Mouse (Mus musculus) ES-Bruce4 (cell line): ENCODE data around the gene Eif4g1. TPM values are rescaled to one million over a fixed set of nuclear protein-coding genes. Genes with fewer than 3 reads are reported as not detected.

ENCODE experiments used
- H3K27ac ChIP-seq: 2 replicates; pipeline ENCODE4 v1.5.1; 2012; ENCODE audit warnings: low read length, inconsistent platforms; ENCODE audit not compliant: insufficient read depth
- H3K27me3 ChIP-seq: 2 replicates; pipeline ENCODE4 v1.6.1; 2012; ENCODE audit warnings: mild to moderate bottlenecking, low read length, inconsistent platforms; ENCODE audit not compliant: control insufficient read depth, poor library complexity, insufficient read depth, severe bottlenecking
- H3K36me3 ChIP-seq: 2 replicates; pipeline ENCODE4 v1.6.1; 2012; ENCODE audit warnings: inconsistent platforms, mild to moderate bottlenecking, low read length, moderate library complexity; ENCODE audit not compliant: control insufficient read depth, poor library complexity, insufficient read depth, severe bottlenecking
- H3K4me1 ChIP-seq: one replicate; pipeline ENCODE4 v1.8.1; 2011; ENCODE audit warnings: low read length; ENCODE audit not compliant: control insufficient read depth, insufficient read depth
- H3K4me3 ChIP-seq: 2 replicates; pipeline ENCODE4 v1.5.1; 2011; ENCODE audit warnings: low read depth, mild to moderate bottlenecking, low read length
- H3K9ac ChIP-seq: 2 replicates; pipeline ENCODE4 v1.6.1; 2012; ENCODE audit warnings: low read depth, mild to moderate bottlenecking, inconsistent platforms; ENCODE audit not compliant: poor library complexity, severe bottlenecking
- H3K9me3 ChIP-seq: replicated peaks from 2 replicates; pipeline ENCODE4 v1.6.1; 2012; ENCODE audit warnings: mild to moderate bottlenecking, low read length, inconsistent platforms; ENCODE audit not compliant: control insufficient read depth, poor library complexity, insufficient read depth, severe bottlenecking
- CTCF ChIP-seq: IDR thresholded peaks from one replicate; pipeline ENCODE4 v1.8.1; 2011; ENCODE audit warnings: low read depth, low read length
- EP300 ChIP-seq: IDR thresholded peaks from 2 replicates; pipeline ENCODE4 v1.6.1; 2011; ENCODE audit warnings: low read depth, low read length; ENCODE audit not compliant: insufficient read depth
- POLR2A ChIP-seq: IDR thresholded peaks from one replicate; pipeline ENCODE4 v1.8.1; 2011; ENCODE audit warnings: low read length; ENCODE audit not compliant: insufficient read depth
- polyA plus RNA-seq: library from polyadenylated mRNA; stranded (reverse); fragments of >200 nt; gene quantifications from 2 replicates; pipeline ENCODE4 v1.2.4, GENCODE M21; 2011; ENCODE audit warnings: low read depth; ENCODE audit not compliant: missing spikeins, insufficient read depth, insufficient read length

Eif4g1 gene
- polyA plus RNA-seq, 1 experiment: 462 TPM

DNA sequence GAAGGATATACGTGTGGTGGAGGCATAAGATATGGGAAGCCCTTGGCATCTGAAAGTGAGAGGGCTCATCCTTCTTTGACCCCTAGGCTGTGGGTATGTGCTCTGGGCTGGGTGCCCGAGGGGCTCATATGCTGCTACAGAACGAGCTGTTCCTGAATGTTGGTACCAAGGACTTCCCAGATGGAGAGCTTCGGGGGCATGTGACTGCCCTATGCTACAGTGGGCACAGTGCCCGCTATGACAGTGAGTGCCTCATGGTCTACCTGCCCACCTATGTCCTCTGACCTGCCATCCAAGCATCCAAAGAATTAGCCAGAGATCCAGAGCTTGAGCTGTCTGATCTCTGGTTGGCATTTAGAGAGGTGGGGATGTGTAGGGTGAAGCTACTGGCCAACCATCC, 68.7 kb downstream of the Eif4g1 start:
- Histone ChIP-seq H3K27ac (no peak overlapping the region), H3K36me3 (no peaks in the 10 kb centered on the region), H3K27me3 (peaks cover 3% of the 10 kb centered on the region; the same call in 1 of the 2 replicates), H3K4me3 (no peak overlapping the region), H3K4me1 (peaks cover under 1% of the 10 kb centered on the region), H3K9me3 (no peaks in the 10 kb centered on the region), H3K9ac (no peak overlapping the region)
- TF ChIP-seq CTCF (no peak), EP300 (no peak), POLR2A (no peak)

GRCm38 (mm10) chr16:20739845-20740244, 71.7 kb downstream of the Eif4g1 start:
- TF ChIP-seq POLR2A (no peak), EP300 (no peak), CTCF (no peak)
- Histone ChIP-seq H3K4me1 (no peaks in the 10 kb centered on the region), H3K9me3 (no peaks in the 10 kb centered on the region), H3K9ac (no peak overlapping the region), H3K4me3 (no peak overlapping the region), H3K36me3 (no peaks in the 10 kb centered on the region), H3K27ac (no peak overlapping the region), H3K27me3 (no peaks in the 10 kb centered on the region)

Other genes with a start within 250 kb of the Eif4g1 start
- 85.0 and 89.5 TPM in 2 replicates for gene Abcc5, start 241.9 kb upstream of the Eif4g1 start, polyA plus RNA-seq
- gene Eif2b5, start 169.5 kb upstream of the Eif4g1 start, polyA plus RNA-seq: 86.6 and 94.0 TPM in 2 replicates
- 37.9 and 38.8 TPM in 2 replicates for gene Dvl3, start 151.3 kb upstream of the Eif4g1 start, polyA plus RNA-seq
- gene Ap2m1, start 132.8 kb upstream of the Eif4g1 start, polyA plus RNA-seq: 282 and 298 TPM in 2 replicates
- 56.2 and 61.0 TPM in 2 replicates for gene Abcf3, start 119.7 kb upstream of the Eif4g1 start, polyA plus RNA-seq
- 1.2 TPM in 2 replicates for gene Vwa5b2, start 78.8 kb upstream of the Eif4g1 start, polyA plus RNA-seq
- 9.4 and 10.8 TPM in 2 replicates for gene Eef1akmt4, start 56.7 kb upstream of the Eif4g1 start, polyA plus RNA-seq
- not detected in 2 replicates for gene Gm49333, start 56.7 kb upstream of the Eif4g1 start, polyA plus RNA-seq
- 36.7 and 39.3 TPM in 2 replicates for gene Alg3, start 56.6 kb upstream of the Eif4g1 start, polyA plus RNA-seq
- 1.7 and 2.4 TPM in 2 replicates for gene Camk2n2, start 47.0 kb upstream of the Eif4g1 start, polyA plus RNA-seq
- gene Ece2, start 38.5 kb upstream of the Eif4g1 start, polyA plus RNA-seq: 3.4 and 3.6 TPM in 2 replicates
- gene Psmd2, start 16.7 kb upstream of the Eif4g1 start, polyA plus RNA-seq: 276 and 288 TPM in 2 replicates
- gene Fam131a, start 24.9 kb downstream of the Eif4g1 start, polyA plus RNA-seq: 5.9 and 7.1 TPM in 2 replicates
- 90.6 and 94.5 TPM in 2 replicates for gene Polr2h, start 49.4 kb downstream of the Eif4g1 start, polyA plus RNA-seq
- gene Clcn2, start 49.4 kb downstream of the Eif4g1 start, polyA plus RNA-seq: 8.8 and 10.2 TPM in 2 replicates
- 1.1 and 1.2 TPM in 2 replicates for gene Chrd, start 64.8 kb downstream of the Eif4g1 start, polyA plus RNA-seq
- gene Thpo, start 66.2 kb downstream of the Eif4g1 start, polyA plus RNA-seq: 4.6 and 4.7 TPM in 2 replicates